Mouse (Mus musculus): Measurements from ENCODE around the gene Gm45808. TPM values are rescaled to one million over a fixed set of nuclear protein-coding genes. Genes with fewer than 3 reads are reported as not detected.
"Not testable (repeated sequence)": the region's sequence is repeated elsewhere in the genome, so short reads cannot be mapped to it uniquely, and the experiment has no call there.

Gene Gm45808
- polyA plus RNA-seq, 1 experiment, result not detected

DNA sequence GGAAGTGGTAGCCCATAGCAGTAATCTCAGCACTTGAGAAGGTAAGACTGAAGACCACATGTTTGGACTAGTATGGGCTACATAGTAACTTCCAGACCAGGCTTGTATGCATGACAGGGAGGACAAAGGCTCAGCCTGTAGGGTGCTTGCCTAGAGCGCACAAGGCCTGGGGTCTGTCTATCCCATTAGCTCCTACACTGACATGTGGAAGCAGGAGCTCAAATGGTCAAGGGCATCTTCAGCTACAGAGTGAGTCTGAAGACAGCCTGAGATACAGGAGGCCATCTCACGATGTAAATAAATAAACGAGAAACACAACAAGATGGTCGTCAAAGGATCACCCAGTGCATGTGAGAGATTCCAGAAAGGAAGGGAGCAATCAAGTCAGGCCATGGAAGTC, 24.3 kb downstream of the Gm45808 start:
- H3K36me3 ChIP-seq (ENCODE audit: control insufficient read depth, insufficient read depth, low read length), result peaks cover 27% of the 10 kb centered on the region
- TF ChIP-seq POLR2A (IDR thresholded peaks at IDR 0.05; ENCODE audit: low read depth, low read length), result no peak
- no peak for TF ChIP-seq CTCF (IDR thresholded peaks at IDR 0.05; ENCODE audit: extremely low read depth, insufficient read length, insufficient replicate concordance, low read depth, low read length)
- no peak overlapping the region for H3K27ac ChIP-seq (ENCODE audit: insufficient read depth, low read depth, low read length)
- H3K4me1 ChIP-seq (ENCODE audit: control insufficient read depth, insufficient read depth, insufficient read length, low read length), result peaks cover 18% of the 10 kb centered on the region
- no peak overlapping the region for H3K4me3 ChIP-seq (ENCODE audit: low read depth, low read length)
- WGBS, result 85% methylated on average over 4 of the region's 4 CpGs
- H3K27me3 ChIP-seq (ENCODE audit: control insufficient read depth, insufficient read depth, low read length), result no peaks in the 10 kb centered on the region

- Histone ChIP-seq H3K27ac (ENCODE audit: insufficient read depth, low read depth, low read length) (peak overlapping the region; percentile 54; the same call in 1 of the 2 replicates), H3K27me3 (ENCODE audit: control insufficient read depth, insufficient read depth, low read length) (no peaks in the 10 kb centered on the region), H3K4me3 (ENCODE audit: low read depth, low read length) (no peak overlapping the region), H3K36me3 (ENCODE audit: control insufficient read depth, insufficient read depth, low read length) (peaks cover 32% of the 10 kb centered on the region), H3K4me1 (ENCODE audit: control insufficient read depth, insufficient read depth, insufficient read length, low read length) (peaks cover 22% of the 10 kb centered on the region)
- WGBS, result 91% methylated on average over 4 of the region's 4 CpGs
- TF ChIP-seq CTCF (IDR thresholded peaks at IDR 0.05; ENCODE audit: extremely low read depth, insufficient read length, insufficient replicate concordance, low read depth, low read length), result no peak
- no peak for TF ChIP-seq POLR2A (IDR thresholded peaks at IDR 0.05; ENCODE audit: low read depth, low read length)
Measured at GRCm38 (mm10) chr7:45461781-45462180, 24.8 kb downstream of the Gm45808 start.

GRCm38 (mm10) chr7:45461326-45461725, 25.3 kb downstream of the Gm45808 start:
- H3K36me3 ChIP-seq (ENCODE audit: control insufficient read depth, insufficient read depth, low read length), result peaks cover 33% of the 10 kb centered on the region
- TF ChIP-seq CTCF (IDR thresholded peaks at IDR 0.05; ENCODE audit: extremely low read depth, insufficient read length, insufficient replicate concordance, low read depth, low read length) (no peak), POLR2A (IDR thresholded peaks at IDR 0.05; ENCODE audit: low read depth, low read length) (no peak)
- H3K27ac ChIP-seq (ENCODE audit: insufficient read depth, low read depth, low read length), result peak overlapping the region; percentile 98
- H3K4me1 ChIP-seq (ENCODE audit: control insufficient read depth, insufficient read depth, insufficient read length, low read length), result peaks cover 22% of the 10 kb centered on the region
- WGBS, result 56% methylated on average over 5 of the region's 5 CpGs
- no peaks in the 10 kb centered on the region for H3K27me3 ChIP-seq (ENCODE audit: control insufficient read depth, insufficient read depth, low read length)
- peak overlapping the region; percentile 42 for H3K4me3 ChIP-seq (ENCODE audit: low read depth, low read length)

DNA sequence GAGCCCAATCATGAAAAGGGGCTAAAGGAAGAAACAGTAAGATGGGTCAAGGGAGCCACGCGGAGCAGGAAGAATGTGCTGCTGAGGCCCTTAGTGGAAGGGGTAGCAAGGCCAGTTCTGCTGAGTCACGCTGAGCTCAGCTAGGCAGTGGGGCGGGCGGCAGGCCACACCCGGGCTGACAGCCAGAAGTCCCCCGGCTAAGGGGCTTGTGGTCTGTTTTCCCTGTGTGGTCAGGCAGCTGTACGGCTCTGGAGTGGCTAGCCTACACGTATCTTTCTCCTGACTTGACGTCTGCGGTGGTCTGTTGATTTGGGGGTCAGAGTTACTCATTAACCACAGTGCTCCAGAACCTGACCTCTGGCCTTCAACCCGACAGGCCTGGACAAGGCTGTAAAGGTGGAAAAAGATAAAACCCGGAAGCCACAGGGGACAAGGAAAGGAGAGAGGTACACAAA, 25.7 kb downstream of the Gm45808 start:
- Histone ChIP-seq H3K27ac (ENCODE audit: insufficient read depth, low read depth, low read length) (peak overlapping the region; percentile 98), H3K36me3 (ENCODE audit: control insufficient read depth, insufficient read depth, low read length) (peaks cover 33% of the 10 kb centered on the region), H3K27me3 (ENCODE audit: control insufficient read depth, insufficient read depth, low read length) (no peaks in the 10 kb centered on the region), H3K4me3 (ENCODE audit: low read depth, low read length) (peak overlapping the region; percentile 42), H3K4me1 (ENCODE audit: control insufficient read depth, insufficient read depth, insufficient read length, low read length) (peaks cover 22% of the 10 kb centered on the region)
- 5% methylated on average over 13 of the region's 13 CpGs for WGBS
- TF ChIP-seq POLR2A (IDR thresholded peaks at IDR 0.05; ENCODE audit: low read depth, low read length) (no peak), CTCF (IDR thresholded peaks at IDR 0.05; ENCODE audit: extremely low read depth, insufficient read length, insufficient replicate concordance, low read depth, low read length) (no peak)

DNA sequence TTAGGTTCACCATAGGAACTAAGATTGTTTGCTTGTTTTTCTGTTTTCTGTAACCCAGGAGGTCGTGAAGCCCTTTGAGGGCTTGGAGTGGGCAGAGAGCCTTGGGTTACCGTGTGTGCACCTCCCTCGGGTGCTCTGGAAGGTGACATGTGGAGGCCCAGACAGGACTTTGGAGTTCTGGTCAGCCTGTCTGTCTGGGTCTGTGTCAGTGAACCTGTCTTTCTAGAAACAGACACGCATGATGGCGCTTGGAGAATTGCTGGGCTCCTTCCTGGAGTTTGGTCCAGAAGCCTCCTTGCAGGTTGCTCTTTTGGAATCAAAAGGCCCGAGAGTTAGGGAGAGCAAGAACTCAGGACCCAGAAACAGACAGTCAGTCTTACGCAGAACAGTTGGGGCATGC, 26.2 kb downstream of the Gm45808 start:
- no peaks in the 10 kb centered on the region for H3K27me3 ChIP-seq (ENCODE audit: control insufficient read depth, insufficient read depth, low read length)
- TF ChIP-seq CTCF (IDR thresholded peaks at IDR 0.05; ENCODE audit: extremely low read depth, insufficient read length, insufficient replicate concordance, low read depth, low read length) (no peak), POLR2A (IDR thresholded peaks at IDR 0.05; ENCODE audit: low read depth, low read length) (no peak)
- 32% methylated on average over 7 of the region's 7 CpGs for WGBS
- peaks cover 33% of the 10 kb centered on the region for H3K36me3 ChIP-seq (ENCODE audit: control insufficient read depth, insufficient read depth, low read length)
- peaks cover 22% of the 10 kb centered on the region for H3K4me1 ChIP-seq (ENCODE audit: control insufficient read depth, insufficient read depth, insufficient read length, low read length)
- H3K4me3 ChIP-seq (ENCODE audit: low read depth, low read length), result peak overlapping the region; percentile 42
- H3K27ac ChIP-seq (ENCODE audit: insufficient read depth, low read depth, low read length), result peak overlapping the region; percentile 98

- peaks cover 22% of the 10 kb centered on the region for H3K4me1 ChIP-seq (ENCODE audit: control insufficient read depth, insufficient read depth, insufficient read length, low read length)
- H3K27me3 ChIP-seq (ENCODE audit: control insufficient read depth, insufficient read depth, low read length), result not testable (repeated sequence)
- H3K36me3 ChIP-seq (ENCODE audit: control insufficient read depth, insufficient read depth, low read length), result peaks cover 27% of the 10 kb centered on the region
- WGBS, result under 1% methylated on average over 31 of the region's 37 CpGs
- peak; percentile 93 for TF ChIP-seq POLR2A (IDR thresholded peaks at IDR 0.05; ENCODE audit: low read depth, low read length)
- H3K4me3 ChIP-seq (ENCODE audit: low read depth, low read length), result peak within 1 kb of the TSS; percentile 75
- peak within 1 kb of the TSS; percentile 98 for H3K27ac ChIP-seq (ENCODE audit: insufficient read depth, low read depth, low read length)
Measured at GRCm38 (mm10) chr7:45459564-45460140, 27.0 kb downstream of the Gm45808 start, which contains the start of gene Ftl1. Ftl1 (minus strand) TSS chr7:45459884.

DNA sequence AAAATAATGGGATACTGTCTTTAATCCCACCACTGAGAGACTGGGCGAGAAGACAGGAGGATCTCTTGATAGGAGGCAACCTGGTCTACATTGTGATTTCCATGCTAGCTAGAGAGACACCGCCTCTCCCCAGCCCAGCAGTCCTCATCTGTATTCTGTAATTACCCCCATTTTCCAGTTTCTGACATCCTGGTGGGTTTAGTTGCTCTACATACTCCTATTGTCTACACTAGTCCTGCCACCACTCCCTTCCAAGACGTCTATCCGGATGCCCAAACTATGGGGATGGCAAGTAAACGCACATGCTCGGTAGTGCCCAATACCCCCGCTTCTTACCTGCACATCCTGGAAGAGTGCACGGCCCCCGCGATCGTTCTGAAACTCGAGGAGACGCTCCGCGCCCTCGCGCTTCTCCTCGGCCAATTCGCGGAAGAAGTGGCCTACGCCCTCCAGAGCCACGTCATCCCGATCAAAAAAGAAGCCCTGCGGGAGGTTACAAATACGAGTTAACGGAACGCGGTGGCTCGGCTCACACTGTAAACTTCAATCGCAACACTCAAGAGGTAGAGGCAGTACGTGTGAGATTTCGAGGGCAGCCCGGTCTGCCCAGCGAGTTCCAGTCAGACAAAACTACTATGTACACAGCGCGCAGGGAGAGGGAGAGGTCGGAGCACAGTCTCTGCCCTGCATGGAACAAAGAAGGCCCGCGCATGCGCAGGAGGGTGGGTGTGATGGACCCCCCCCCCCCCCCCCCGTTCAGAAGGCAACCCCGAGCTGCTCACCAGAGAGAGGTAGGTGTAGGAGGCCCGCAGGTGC, 27.7 kb downstream of the Gm45808 start:
- Histone ChIP-seq H3K4me3 (ENCODE audit: low read depth, low read length) (peak overlapping the region; percentile 75), H3K36me3 (ENCODE audit: control insufficient read depth, insufficient read depth, low read length) (peaks cover 25% of the 10 kb centered on the region), H3K27me3 (ENCODE audit: control insufficient read depth, insufficient read depth, low read length) (no peaks in the 10 kb centered on the region), H3K27ac (ENCODE audit: insufficient read depth, low read depth, low read length) (peak overlapping the region; percentile 57), H3K4me1 (ENCODE audit: control insufficient read depth, insufficient read depth, insufficient read length, low read length) (peaks cover 22% of the 10 kb centered on the region)
- TF ChIP-seq CTCF (IDR thresholded peaks at IDR 0.05; ENCODE audit: extremely low read depth, insufficient read length, insufficient replicate concordance, low read depth, low read length), result no peak
- 1% methylated on average over 43 of the region's 43 CpGs for WGBS
